Mouse (Mus musculus): ENCODE results near the gene Adat1. TPM values are rescaled to one million over a fixed set of nuclear protein-coding genes. Genes with fewer than 3 reads are reported as not detected.
A peak's percentile ranks its signal among the peaks of the same experiment; 100 is the strongest.

Gene Adat1
- polyA plus RNA-seq, 1 experiment: 5.3 TPM

DNA sequence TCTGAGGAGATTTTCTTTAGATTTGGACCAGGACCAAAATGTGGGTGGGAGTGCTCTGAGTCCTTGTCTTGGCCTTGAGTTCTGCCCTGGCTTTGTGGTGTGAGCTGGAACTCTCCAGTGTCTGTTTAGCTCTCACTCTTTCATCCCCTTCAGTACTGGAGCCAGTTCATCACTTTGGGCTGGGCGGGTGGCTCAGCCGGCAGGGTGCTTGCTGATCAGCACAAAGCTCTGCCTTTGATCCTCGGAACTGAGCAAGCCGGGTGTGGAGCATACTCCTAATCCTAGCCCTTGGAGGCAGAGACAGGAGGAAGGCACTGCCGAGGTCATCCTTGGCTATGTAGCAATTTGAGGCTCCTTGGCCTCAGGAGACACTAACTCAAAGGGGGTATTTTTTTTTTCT lies 23.1 kb downstream of the Adat1 start:
- Histone ChIP-seq H3K27ac (ENCODE audit: control insufficient read depth, insufficient read depth, low read depth, low read length) (no peak overlapping the region), H3K36me3 (ENCODE audit: control insufficient read depth, insufficient read depth, low read length) (peaks cover 1% of the 10 kb centered on the region), H3K27me3 (ENCODE audit: control insufficient read depth, insufficient read depth, low read length) (no peaks in the 10 kb centered on the region), H3K4me3 (ENCODE audit: control insufficient read depth, low read depth, low read length) (no peak overlapping the region), H3K4me1 (ENCODE audit: control insufficient read depth, insufficient read depth, low read length) (no peaks in the 10 kb centered on the region)
- no peak for TF ChIP-seq POLR2A (IDR thresholded peaks at IDR 0.05; ENCODE audit: control insufficient read depth, low read depth, low read length)
- no peak for TF ChIP-seq CTCF (IDR thresholded peaks at IDR 0.05; ENCODE audit: control insufficient read depth, insufficient read depth, insufficient replicate concordance, low read depth, low read length)

DNA sequence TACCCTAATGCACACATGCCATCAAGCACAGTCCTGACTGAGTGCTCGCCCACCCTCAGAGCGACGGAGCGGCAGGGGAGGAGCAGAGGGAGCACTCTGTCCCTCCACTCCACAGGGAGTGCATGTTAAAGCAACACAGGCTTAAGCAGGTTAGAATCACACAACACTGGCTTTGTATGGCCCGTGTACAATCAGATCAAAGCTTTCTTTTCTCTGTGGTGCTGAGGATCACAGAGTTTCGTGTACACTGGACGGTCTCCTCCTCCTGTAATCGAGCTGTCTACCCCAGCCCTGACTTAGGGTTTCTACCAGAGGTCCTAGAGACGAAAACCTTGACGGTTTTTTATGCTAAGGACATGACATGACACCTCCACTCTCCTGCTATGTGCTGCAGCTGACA lies 23.6 kb downstream of the Adat1 start:
- no peak overlapping the region for H3K27ac ChIP-seq (ENCODE audit: control insufficient read depth, insufficient read depth, low read depth, low read length)
- H3K4me1 ChIP-seq (ENCODE audit: control insufficient read depth, insufficient read depth, low read length): no peaks in the 10 kb centered on the region
- H3K27me3 ChIP-seq (ENCODE audit: control insufficient read depth, insufficient read depth, low read length): no peaks in the 10 kb centered on the region
- H3K4me3 ChIP-seq (ENCODE audit: control insufficient read depth, low read depth, low read length): no peak overlapping the region
- peaks cover 1% of the 10 kb centered on the region for H3K36me3 ChIP-seq (ENCODE audit: control insufficient read depth, insufficient read depth, low read length)
- no peak for TF ChIP-seq POLR2A (IDR thresholded peaks at IDR 0.05; ENCODE audit: control insufficient read depth, low read depth, low read length)
- TF ChIP-seq CTCF (IDR thresholded peaks at IDR 0.05; ENCODE audit: control insufficient read depth, insufficient read depth, insufficient replicate concordance, low read depth, low read length): no peak

DNA sequence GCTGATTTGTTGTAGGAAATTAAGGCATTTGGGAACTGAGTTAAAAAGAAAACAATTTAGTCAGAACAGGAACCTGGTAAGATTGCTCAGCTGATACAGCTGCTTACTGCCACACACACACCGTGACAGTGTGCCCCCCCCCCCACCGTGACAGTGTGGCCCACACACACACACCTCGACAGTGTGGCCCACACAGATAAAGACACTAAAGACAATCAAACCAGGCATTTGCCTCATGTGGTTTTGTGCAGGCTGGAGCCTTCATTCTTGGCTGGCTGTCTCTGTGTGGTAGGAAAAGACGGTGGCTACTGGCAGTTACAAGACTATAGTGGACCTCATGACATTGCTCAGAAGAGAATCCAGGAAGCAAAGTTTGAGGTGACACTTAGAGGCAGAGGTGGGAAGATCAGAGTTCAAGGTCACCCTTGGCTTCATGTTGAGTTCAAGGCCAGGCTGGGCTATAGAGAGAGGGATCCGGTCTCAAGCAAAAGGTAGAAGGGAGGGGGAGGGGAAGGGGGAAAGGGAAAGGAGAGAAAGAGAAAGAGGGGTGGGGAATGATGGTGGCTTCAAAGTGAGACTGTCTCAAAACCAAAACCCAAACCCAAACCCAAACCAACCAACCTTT lies 24.7 kb downstream of the Adat1 start:
- no peaks in the 10 kb centered on the region for H3K27me3 ChIP-seq (ENCODE audit: control insufficient read depth, insufficient read depth, low read length)
- H3K4me1 ChIP-seq (ENCODE audit: control insufficient read depth, insufficient read depth, low read length): no peaks in the 10 kb centered on the region
- TF ChIP-seq CTCF (IDR thresholded peaks at IDR 0.05; ENCODE audit: control insufficient read depth, insufficient read depth, insufficient replicate concordance, low read depth, low read length) (no peak), POLR2A (IDR thresholded peaks at IDR 0.05; ENCODE audit: control insufficient read depth, low read depth, low read length) (no peak)
- H3K4me3 ChIP-seq (ENCODE audit: control insufficient read depth, low read depth, low read length): no peak overlapping the region
- H3K36me3 ChIP-seq (ENCODE audit: control insufficient read depth, insufficient read depth, low read length): peaks cover 1% of the 10 kb centered on the region; the same call in 1 of the 2 replicates
- H3K27ac ChIP-seq (ENCODE audit: control insufficient read depth, insufficient read depth, low read depth, low read length): no peak overlapping the region

DNA sequence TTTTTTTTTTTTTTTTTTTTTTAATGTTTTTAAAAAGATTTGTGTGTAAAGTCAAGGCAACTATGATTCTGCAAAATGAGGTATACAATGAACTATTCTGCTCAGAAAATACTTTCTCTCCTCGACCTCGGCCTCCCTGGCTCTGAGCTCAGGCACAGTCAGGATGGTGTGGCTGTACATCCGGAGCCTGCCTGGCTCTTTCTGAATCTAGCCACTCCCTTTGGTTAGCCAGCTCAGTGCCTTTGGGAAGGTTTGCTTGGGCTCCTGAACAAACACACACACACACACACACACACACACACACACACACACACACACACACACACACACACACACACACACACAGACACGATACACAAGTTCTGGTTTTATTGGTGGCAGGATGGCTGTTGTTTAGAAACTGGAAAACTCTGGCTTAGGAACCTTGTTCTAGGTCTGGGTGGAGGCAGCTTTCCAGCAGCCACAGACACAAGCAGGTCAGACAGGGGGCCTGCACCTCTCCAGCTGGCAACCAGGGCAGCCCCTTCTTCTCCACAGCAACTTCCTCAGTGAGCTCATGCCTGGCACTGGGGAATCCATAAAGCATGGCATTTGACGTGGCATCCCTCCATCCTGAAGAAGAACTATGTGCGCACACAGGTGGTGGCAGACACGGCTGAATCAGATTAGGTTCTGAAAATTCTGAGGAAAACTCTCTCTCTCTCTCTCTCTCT lies 27.1 kb downstream of the Adat1 start:
- TF ChIP-seq POLR2A (IDR thresholded peaks at IDR 0.05; ENCODE audit: control insufficient read depth, low read depth, low read length) (no peak), CTCF (IDR thresholded peaks at IDR 0.05; ENCODE audit: control insufficient read depth, insufficient read depth, insufficient replicate concordance, low read depth, low read length) (no peak)
- Histone ChIP-seq H3K4me3 (ENCODE audit: control insufficient read depth, low read depth, low read length) (no peak overlapping the region), H3K36me3 (ENCODE audit: control insufficient read depth, insufficient read depth, low read length) (peaks cover 1% of the 10 kb centered on the region; the same call in 1 of the 2 replicates), H3K4me1 (ENCODE audit: control insufficient read depth, insufficient read depth, low read length) (no peaks in the 10 kb centered on the region), H3K27ac (ENCODE audit: control insufficient read depth, insufficient read depth, low read depth, low read length) (peak overlapping the region; percentile 49; the same call in 1 of the 2 replicates), H3K27me3 (ENCODE audit: control insufficient read depth, insufficient read depth, low read length) (no peaks in the 10 kb centered on the region)

DNA sequence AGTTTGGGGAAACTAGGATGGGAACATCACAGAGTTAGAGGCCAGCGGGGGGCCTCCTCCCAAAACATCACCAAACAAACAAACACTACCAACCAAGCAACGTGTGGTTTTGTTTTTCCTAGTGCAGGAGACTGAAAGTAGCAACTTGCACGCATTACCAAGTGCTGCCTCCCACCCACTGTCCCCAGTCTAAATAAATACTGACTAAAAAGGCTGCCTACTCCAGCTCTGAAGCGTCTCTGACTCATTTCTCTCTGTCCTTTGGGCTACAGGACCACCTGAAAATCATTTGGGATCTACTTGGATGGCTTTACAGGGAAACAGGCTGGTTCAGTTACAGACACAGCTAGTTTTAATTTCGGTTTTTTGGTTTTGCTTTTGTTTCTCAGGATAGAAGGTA lies 27.8 kb downstream of the Adat1 start:
- no peaks in the 10 kb centered on the region for H3K36me3 ChIP-seq (ENCODE audit: control insufficient read depth, insufficient read depth, low read length)
- no peak overlapping the region for H3K27ac ChIP-seq (ENCODE audit: control insufficient read depth, insufficient read depth, low read depth, low read length)
- no peak for TF ChIP-seq POLR2A (IDR thresholded peaks at IDR 0.05; ENCODE audit: control insufficient read depth, low read depth, low read length)
- TF ChIP-seq CTCF (IDR thresholded peaks at IDR 0.05; ENCODE audit: control insufficient read depth, insufficient read depth, insufficient replicate concordance, low read depth, low read length): no peak
- H3K4me3 ChIP-seq (ENCODE audit: control insufficient read depth, low read depth, low read length): no peak overlapping the region
- H3K27me3 ChIP-seq (ENCODE audit: control insufficient read depth, insufficient read depth, low read length): no peaks in the 10 kb centered on the region
- H3K4me1 ChIP-seq (ENCODE audit: control insufficient read depth, insufficient read depth, low read length): no peaks in the 10 kb centered on the region

DNA sequence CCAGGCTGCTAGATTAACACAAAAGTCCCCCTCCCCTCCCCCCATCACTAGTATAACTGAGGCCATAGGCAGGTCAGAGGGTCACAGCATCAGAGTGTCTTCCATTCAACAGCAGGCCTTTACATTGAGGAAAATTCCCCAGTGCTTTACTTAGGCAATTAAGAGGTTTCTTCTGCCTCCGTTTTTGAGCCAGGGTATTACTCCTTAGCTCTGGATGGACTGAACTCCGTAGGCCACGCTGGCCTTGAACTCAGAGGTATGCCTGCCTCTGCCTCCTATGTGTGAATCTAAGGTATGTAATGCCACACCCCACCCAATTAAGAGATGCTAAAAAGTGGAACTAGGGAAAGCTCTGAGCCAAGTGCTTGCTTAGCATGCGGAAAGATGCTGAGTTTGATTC lies 28.6 kb downstream of the Adat1 start:
- Histone ChIP-seq H3K4me3 (ENCODE audit: control insufficient read depth, low read depth, low read length) (no peak overlapping the region), H3K27ac (ENCODE audit: control insufficient read depth, insufficient read depth, low read depth, low read length) (no peak overlapping the region), H3K36me3 (ENCODE audit: control insufficient read depth, insufficient read depth, low read length) (no peaks in the 10 kb centered on the region), H3K4me1 (ENCODE audit: control insufficient read depth, insufficient read depth, low read length) (no peaks in the 10 kb centered on the region), H3K27me3 (ENCODE audit: control insufficient read depth, insufficient read depth, low read length) (no peaks in the 10 kb centered on the region)
- TF ChIP-seq CTCF (IDR thresholded peaks at IDR 0.05; ENCODE audit: control insufficient read depth, insufficient read depth, insufficient replicate concordance, low read depth, low read length): no peak

DNA sequence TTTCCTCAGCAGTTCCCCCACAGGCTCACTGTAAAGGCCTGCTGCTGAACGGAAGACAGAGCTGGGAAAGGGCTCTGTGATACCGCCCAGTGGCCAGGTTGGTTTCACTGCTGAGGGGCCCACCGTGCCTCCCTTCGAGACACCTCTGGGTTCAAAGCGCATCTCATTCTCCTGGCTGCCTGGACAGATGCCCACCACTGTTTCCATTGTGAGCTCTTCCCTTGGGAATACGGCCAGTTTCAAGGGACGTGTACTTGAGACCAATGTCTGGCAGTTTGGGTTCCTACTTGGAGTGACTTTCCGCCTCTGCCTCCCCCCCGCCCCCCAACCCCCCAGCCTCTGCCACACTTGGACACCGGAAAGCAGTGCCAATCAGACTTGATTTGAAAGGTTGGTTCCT lies 29.0 kb downstream of the Adat1 start:
- no peaks in the 10 kb centered on the region for H3K4me1 ChIP-seq (ENCODE audit: control insufficient read depth, insufficient read depth, low read length)
- H3K4me3 ChIP-seq (ENCODE audit: control insufficient read depth, low read depth, low read length): peak overlapping the region; percentile 42
- TF ChIP-seq CTCF (IDR thresholded peaks at IDR 0.05; ENCODE audit: control insufficient read depth, insufficient read depth, insufficient replicate concordance, low read depth, low read length) (no peak), POLR2A (IDR thresholded peaks at IDR 0.05; ENCODE audit: control insufficient read depth, low read depth, low read length) (no peak)
- H3K36me3 ChIP-seq (ENCODE audit: control insufficient read depth, insufficient read depth, low read length): no peaks in the 10 kb centered on the region
- H3K27ac ChIP-seq (ENCODE audit: control insufficient read depth, insufficient read depth, low read depth, low read length): no peak overlapping the region
- no peaks in the 10 kb centered on the region for H3K27me3 ChIP-seq (ENCODE audit: control insufficient read depth, insufficient read depth, low read length)

Data from testis, adult 2 months (tissue).